Mouse (Mus musculus) induced T-regulatory cell, adult 2 months (primary cell): ENCODE measurements around the gene Msln.

ENCODE experiments used
- DNase-seq: peaks from one replicate; pipeline ENCODE4 v3.0.0-alpha.2; 2012; ENCODE audit warnings: low read depth

Msln gene

GRCm38 (mm10) chr17:25754241-25754640 lies at the start of gene Msln:
TSS of gene Msln (minus strand) at chr17:25754378.
- no peak for DNase-seq

- DNase-seq: no peak
These were observed 48.8 kb upstream of the Msln start for GRCm38 (mm10) chr17:25802825-25803517.

DNA sequence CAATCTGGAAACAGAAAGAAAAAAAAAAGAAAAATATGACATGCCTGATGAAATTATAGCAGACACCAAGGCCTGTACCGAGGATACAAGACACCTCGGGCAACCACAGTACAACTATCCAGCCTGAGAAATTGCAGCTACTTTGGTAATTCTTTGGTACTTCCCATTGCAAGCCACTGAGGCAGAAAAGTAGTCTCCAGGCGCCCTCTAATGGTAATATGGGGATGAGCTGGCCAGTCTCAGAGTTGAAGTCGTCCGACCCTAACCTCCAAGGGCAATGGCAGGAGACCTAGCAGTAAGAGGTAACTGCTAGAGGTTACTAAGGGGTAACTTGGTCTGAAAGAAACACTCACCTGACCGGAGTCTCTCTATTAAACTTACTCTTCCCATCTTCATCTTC lies 46.9 kb upstream of the Msln start:
- peak; percentile 90 for DNase-seq

DNA sequence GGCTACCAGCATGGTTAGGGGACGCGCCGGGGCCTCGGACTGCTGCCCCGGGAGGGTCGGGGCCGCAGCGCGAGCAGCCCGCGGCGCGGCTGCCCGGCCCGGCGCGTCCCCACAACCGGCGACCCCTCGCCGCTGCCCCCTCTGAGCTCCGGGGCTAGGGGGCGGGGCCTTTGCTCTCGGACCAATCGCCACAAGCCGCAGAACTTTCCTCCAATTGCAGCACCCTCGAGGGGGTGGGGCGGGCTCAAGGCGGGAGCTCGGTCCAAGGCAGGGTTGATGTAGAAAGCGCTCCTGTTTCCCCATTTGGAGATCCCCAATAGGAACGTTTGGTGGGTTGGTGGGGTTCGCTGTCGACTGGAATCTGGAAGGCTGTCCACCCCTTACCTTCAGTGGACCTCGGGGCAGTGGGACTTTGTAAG lies 42.8 kb upstream of the Msln start, which contains the start of gene Metrn:
Gene Metrn, minus strand, starts transcription at position 186 of the 419 bp plus-strand sequence.
- DNase-seq: peak; percentile 90

DNA sequence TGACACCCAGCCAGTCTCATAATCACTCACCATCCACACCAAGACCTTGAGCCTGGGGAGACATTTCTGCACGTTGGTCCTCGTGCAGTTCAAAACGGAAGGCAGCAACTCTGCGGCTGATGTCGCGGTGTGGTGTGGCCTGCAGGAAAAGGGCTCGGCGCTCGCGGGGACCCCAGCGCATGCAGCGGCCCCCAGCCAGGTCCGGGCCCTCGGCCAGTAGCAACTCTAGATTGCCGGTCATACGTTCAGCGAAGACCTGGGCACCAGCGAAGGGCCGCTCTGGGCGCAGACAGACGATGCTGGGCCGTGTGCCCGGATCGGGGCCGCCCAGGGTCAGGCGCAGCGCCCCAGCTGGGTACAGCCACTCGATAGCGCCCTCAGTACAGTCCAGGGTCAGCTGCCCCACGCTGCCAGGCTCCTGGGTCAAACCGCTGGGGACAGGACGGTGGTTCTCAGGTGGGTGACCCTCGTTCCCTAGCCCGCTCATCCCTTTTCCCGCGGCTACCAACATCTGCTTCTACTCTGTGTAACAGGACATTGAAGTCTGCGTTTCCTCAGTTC lies 42.1 kb upstream of the Msln start:
- no peak for DNase-seq

DNA sequence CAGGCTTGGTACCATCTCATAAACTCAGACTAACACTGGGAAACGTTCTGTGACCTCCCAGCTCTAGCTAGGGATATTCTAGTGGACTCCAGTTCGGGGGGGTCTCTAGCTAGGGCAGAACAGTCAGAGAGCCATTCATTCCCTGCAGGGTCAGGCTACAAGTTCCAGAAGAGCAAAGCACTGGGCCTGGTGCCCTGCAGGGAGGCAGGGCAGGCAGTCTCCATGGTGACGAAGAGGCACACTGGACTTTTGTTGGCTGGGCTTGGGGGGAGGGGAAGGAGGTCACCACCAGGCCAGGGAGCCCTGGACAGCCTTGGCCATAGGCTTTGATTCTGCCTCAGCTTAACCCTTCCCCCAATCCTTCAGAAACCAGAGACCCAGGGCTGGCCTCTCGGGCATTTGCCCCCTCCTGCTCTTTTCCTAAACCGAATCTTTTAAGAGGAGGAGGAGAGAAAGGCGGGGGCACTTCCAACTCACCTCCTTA lies 41.5 kb upstream of the Msln start, which contains the start of gene AC134908.4:
Gene AC134908.4, minus strand, starts transcription at position 51 of the 484 bp plus-strand sequence.
- DNase-seq: no peak

GRCm38 (mm10) chr17:25794998-25795397 lies 40.8 kb upstream of the Msln start:
- no peak for DNase-seq

- no peak for DNase-seq
These were observed 40.0 kb upstream of the Msln start for GRCm38 (mm10) chr17:25794197-25794596.

- peak; percentile 88 for DNase-seq
These were observed 38.4 kb upstream of the Msln start, which contains the start of gene Fam173a for GRCm38 (mm10) chr17:25792615-25793014. TSS of gene Fam173a (minus strand) at chr17:25792901.

- peak; percentile 95 for DNase-seq
These were observed 37.8 kb upstream of the Msln start for GRCm38 (mm10) chr17:25791843-25792527.

- no peak for DNase-seq
These were observed 37.2 kb upstream of the Msln start for GRCm38 (mm10) chr17:25791320-25791842.

- DNase-seq: no peak
These were observed 32.8 kb upstream of the Msln start for GRCm38 (mm10) chr17:25786781-25787504.

DNA sequence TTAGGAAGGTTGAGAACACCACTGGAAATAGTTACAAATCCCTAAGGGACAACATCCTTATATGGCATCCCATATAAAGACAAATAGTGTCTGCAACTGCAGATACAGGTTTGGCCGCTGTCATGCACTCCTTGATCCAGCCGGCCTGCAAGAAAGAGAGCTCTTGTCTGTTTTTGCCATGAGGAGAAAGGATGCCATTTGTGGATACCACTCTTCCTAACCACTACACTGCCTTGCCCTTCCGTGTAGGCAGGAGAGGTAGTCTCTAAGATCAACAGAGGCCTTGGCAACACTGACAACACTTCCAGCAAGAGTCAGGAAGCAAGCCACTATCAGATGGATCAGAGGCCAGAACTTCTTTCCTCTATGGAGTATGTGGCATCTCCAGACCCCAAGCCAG lies 32.1 kb upstream of the Msln start, which contains the start of gene Ccdc78:
Gene Ccdc78, plus strand, starts transcription at position 301 of the 400 bp plus-strand sequence.
- no peak for DNase-seq

GRCm38 (mm10) chr17:25785281-25785745 lies 31.1 kb upstream of the Msln start, which contains the start of gene Haghl:
TSS of gene Haghl (minus strand) at chr17:25785673.
- DNase-seq: peak; percentile 99

- DNase-seq: no peak
These were observed 29.8 kb upstream of the Msln start for GRCm38 (mm10) chr17:25783861-25784574.

DNA sequence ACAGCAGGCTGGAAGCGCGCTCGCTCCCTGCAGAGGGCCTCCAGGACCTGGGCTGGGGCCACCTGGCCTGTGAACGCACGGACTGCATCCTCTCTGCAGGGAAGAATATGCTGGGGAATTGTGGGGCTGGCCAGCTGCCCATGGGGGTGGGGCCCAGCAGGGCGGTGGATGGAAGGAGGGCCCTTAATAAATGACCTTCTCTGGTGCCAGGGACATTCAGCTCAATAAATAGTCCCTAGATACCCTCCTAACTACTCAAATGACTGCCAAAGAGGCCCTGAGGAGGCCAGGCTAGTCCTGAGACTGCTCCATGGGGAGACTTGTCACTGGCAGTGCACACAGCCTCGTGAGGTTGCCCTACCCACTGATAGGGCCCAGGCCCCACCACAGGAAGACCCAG lies 28.9 kb upstream of the Msln start:
- no peak for DNase-seq

- no peak for DNase-seq
These were observed 27.2 kb upstream of the Msln start for GRCm38 (mm10) chr17:25781339-25781738.

GRCm38 (mm10) chr17:25777948-25778347 lies 23.8 kb upstream of the Msln start:
- no peak for DNase-seq

- DNase-seq: no peak
These were observed 21.3 kb upstream of the Msln start for GRCm38 (mm10) chr17:25775318-25776062.

- peak; percentile 99 for DNase-seq
These were observed 19.5 kb upstream of the Msln start, which contains the start of gene Narfl for GRCm38 (mm10) chr17:25773549-25774120. TSS of gene Narfl (plus strand) at chr17:25773776.
